Mouse (Mus musculus): ENCODE data around the gene Sptan1.
"Not testable (repeated sequence)": the region's sequence is repeated elsewhere in the genome, so short reads cannot be mapped to it uniquely, and the experiment has no call there.

Sptan1 gene

GRCm38 (mm10) chr2:30010840-30011281, 45.5 kb downstream of the Sptan1 start:
- DNase-seq = peak; percentile 21 to 70

GRCm38 (mm10) chr2:30014326-30014966, 49.1 kb downstream of the Sptan1 start:
- peak; percentile 49 to 74 for DNase-seq

GRCm38 (mm10) chr2:30025454-30025853, 60.1 kb downstream of the Sptan1 start:
- DNase-seq = no peak

- no peak for DNase-seq
These were observed 61.6 kb downstream of the Sptan1 start for GRCm38 (mm10) chr2:30026997-30027396.

GRCm38 (mm10) chr2:30032244-30032846, 67.0 kb downstream of the Sptan1 start:
- DNase-seq = peak in 1 of 2 experiments; percentile 22

GRCm38 (mm10) chr2:30032957-30033356, 67.6 kb downstream of the Sptan1 start:
- DNase-seq = no peak

GRCm38 (mm10) chr2:30037762-30038161, 72.4 kb downstream of the Sptan1 start:
- no peak for DNase-seq

- DNase-seq = no peak
These were observed 73.0 kb downstream of the Sptan1 start for GRCm38 (mm10) chr2:30038370-30038769.

- DNase-seq = no peak
These were observed 74.3 kb downstream of the Sptan1 start for GRCm38 (mm10) chr2:30039687-30040086.

GRCm38 (mm10) chr2:30042445-30042844, 77.1 kb downstream of the Sptan1 start:
- DNase-seq = peak; percentile 82 to 86

GRCm38 (mm10) chr2:30044550-30044949, 79.2 kb downstream of the Sptan1 start:
- no peak for DNase-seq

GRCm38 (mm10) chr2:30047127-30047526, 81.8 kb downstream of the Sptan1 start:
- no peak for DNase-seq

- DNase-seq = no peak
These were observed 82.7 kb downstream of the Sptan1 start for GRCm38 (mm10) chr2:30048101-30048501.

- peak; percentile 98 to 99 for DNase-seq
These were observed 83.5 kb downstream of the Sptan1 start, which contains the start of gene Wdr34 for GRCm38 (mm10) chr2:30048699-30049388. Gene Wdr34, minus strand, starts transcription at chr2:30048881.

- DNase-seq = no peak
These were observed 84.5 kb downstream of the Sptan1 start for GRCm38 (mm10) chr2:30049831-30050230.

- DNase-seq = no peak
These were observed 86.8 kb downstream of the Sptan1 start for GRCm38 (mm10) chr2:30051992-30052761.

- not testable (repeated sequence) for DNase-seq
These were observed 90.0 kb downstream of the Sptan1 start for GRCm38 (mm10) chr2:30055310-30055709.

GRCm38 (mm10) chr2:30056736-30057135, 91.4 kb downstream of the Sptan1 start:
- no peak for DNase-seq

- peak; percentile 27 to 28 for DNase-seq
These were observed 92.0 kb downstream of the Sptan1 start, which contains the start of gene Set for GRCm38 (mm10) chr2:30057223-30057904. Gene Set, plus strand, starts transcription at chr2:30057378.

GRCm38 (mm10) chr2:30058418-30058817, 93.1 kb downstream of the Sptan1 start:
- no peak for DNase-seq

- peak; percentile 61 to 64 for DNase-seq
These were observed 96.1 kb downstream of the Sptan1 start for GRCm38 (mm10) chr2:30061215-30062166.
